Mouse (Mus musculus): ENCODE results near the gene Gm20696. TPM values are rescaled to one million over a fixed set of nuclear protein-coding genes. Genes with fewer than 3 reads are reported as not detected.

The Gm20696 gene
- polyA plus RNA-seq, 1 experiment from 2014 or later, result 6.0 TPM

- Histone ChIP-seq H3K9ac (ENCODE audit: low read depth, low read length) (no peak overlapping the region), H3K9me3 (ENCODE audit: control insufficient read depth, low read length) (no peaks in the 10 kb centered on the region), H3K36me3 (ENCODE audit: control insufficient read depth, insufficient read depth, low read length) (no peaks in the 10 kb centered on the region), H3K4me3 (ENCODE audit: low read depth, low read length) (no peak overlapping the region), H3K27me3 (ENCODE audit: control insufficient read depth, insufficient read depth, low read length) (no peaks in the 10 kb centered on the region), H3K27ac (ENCODE audit: low read depth, low read length) (no peak overlapping the region), H3K4me1 (replicated peaks; ENCODE audit: control insufficient read depth, insufficient read depth, low read length) (no peaks in the 10 kb centered on the region), H3K4me2 (replicated peaks; ENCODE audit: low read depth, low read length) (no peak overlapping the region)
- WGBS, result 80% methylated on average over 13 of the region's 13 CpGs
- ATAC-seq (ENCODE audit: low FRiP score) (no peak), DNase-seq (ENCODE audit: low spot score) (no peak)
These were observed 187.5 kb downstream of the Gm20696 start for GRCm38 (mm10) chr6:99478873-99479650.

GRCm38 (mm10) chr6:99475040-99475439 lies 191.6 kb downstream of the Gm20696 start:
- ATAC-seq (ENCODE audit: low FRiP score) (no peak), DNase-seq (ENCODE audit: low spot score) (no peak)
- Histone ChIP-seq H3K4me1 (replicated peaks; ENCODE audit: control insufficient read depth, insufficient read depth, low read length) (no peaks in the 10 kb centered on the region), H3K27me3 (ENCODE audit: control insufficient read depth, insufficient read depth, low read length) (no peaks in the 10 kb centered on the region), H3K27ac (ENCODE audit: low read depth, low read length) (no peak overlapping the region), H3K36me3 (ENCODE audit: control insufficient read depth, insufficient read depth, low read length) (no peaks in the 10 kb centered on the region), H3K4me2 (replicated peaks; ENCODE audit: low read depth, low read length) (no peak overlapping the region), H3K9ac (ENCODE audit: low read depth, low read length) (no peak overlapping the region), H3K9me3 (ENCODE audit: control insufficient read depth, low read length) (no peaks in the 10 kb centered on the region), H3K4me3 (ENCODE audit: low read depth, low read length) (no peak overlapping the region)
- 83% methylated on average over 9 of the region's 9 CpGs for WGBS

GRCm38 (mm10) chr6:99470906-99471305 lies 195.7 kb downstream of the Gm20696 start:
- H3K4me2 ChIP-seq (replicated peaks; ENCODE audit: low read depth, low read length), result no peak overlapping the region
- H3K4me1 ChIP-seq (replicated peaks; ENCODE audit: control insufficient read depth, insufficient read depth, low read length), result no peaks in the 10 kb centered on the region
- H3K4me3 ChIP-seq (ENCODE audit: low read depth, low read length), result no peak overlapping the region
- WGBS, result 86% methylated on average over 5 of the region's 5 CpGs
- DNase-seq (ENCODE audit: low spot score) (no peak), ATAC-seq (ENCODE audit: low FRiP score) (no peak)
- H3K36me3 ChIP-seq (ENCODE audit: control insufficient read depth, insufficient read depth, low read length), result no peaks in the 10 kb centered on the region
- no peak overlapping the region for H3K9ac ChIP-seq (ENCODE audit: low read depth, low read length)
- no peaks in the 10 kb centered on the region; the same call in 1 of the 2 replicates for H3K27me3 ChIP-seq (ENCODE audit: control insufficient read depth, insufficient read depth, low read length)
- H3K9me3 ChIP-seq (ENCODE audit: control insufficient read depth, low read length), result no peaks in the 10 kb centered on the region
- H3K27ac ChIP-seq (ENCODE audit: low read depth, low read length), result no peak overlapping the region

- H3K36me3 ChIP-seq (ENCODE audit: control insufficient read depth, insufficient read depth, low read length), result no peaks in the 10 kb centered on the region
- no peaks in the 10 kb centered on the region; the same call in 1 of the 2 replicates for H3K27me3 ChIP-seq (ENCODE audit: control insufficient read depth, insufficient read depth, low read length)
- no peak overlapping the region for H3K4me2 ChIP-seq (replicated peaks; ENCODE audit: low read depth, low read length)
- DNase-seq (ENCODE audit: low spot score) (no peak), ATAC-seq (ENCODE audit: low FRiP score) (no peak)
- H3K4me3 ChIP-seq (ENCODE audit: low read depth, low read length), result no peak overlapping the region
- no peak overlapping the region for H3K9ac ChIP-seq (ENCODE audit: low read depth, low read length)
- H3K4me1 ChIP-seq (replicated peaks; ENCODE audit: control insufficient read depth, insufficient read depth, low read length), result no peaks in the 10 kb centered on the region
- 78% methylated on average over 12 of the region's 12 CpGs for WGBS
- no peak overlapping the region for H3K27ac ChIP-seq (ENCODE audit: low read depth, low read length)
- H3K9me3 ChIP-seq (ENCODE audit: control insufficient read depth, low read length), result no peaks in the 10 kb centered on the region
These were observed 197.3 kb downstream of the Gm20696 start for GRCm38 (mm10) chr6:99469134-99469834.

- Histone ChIP-seq H3K4me2 (replicated peaks; ENCODE audit: low read depth, low read length) (no peak overlapping the region), H3K9me3 (ENCODE audit: control insufficient read depth, low read length) (no peaks in the 10 kb centered on the region), H3K27ac (ENCODE audit: low read depth, low read length) (no peak overlapping the region), H3K9ac (ENCODE audit: low read depth, low read length) (no peak overlapping the region), H3K36me3 (ENCODE audit: control insufficient read depth, insufficient read depth, low read length) (no peaks in the 10 kb centered on the region), H3K27me3 (ENCODE audit: control insufficient read depth, insufficient read depth, low read length) (no peaks in the 10 kb centered on the region; the same call in 1 of the 2 replicates), H3K4me3 (ENCODE audit: low read depth, low read length) (no peak overlapping the region), H3K4me1 (replicated peaks; ENCODE audit: control insufficient read depth, insufficient read depth, low read length) (no peaks in the 10 kb centered on the region)
- WGBS, result 55% methylated on average over 3 of the region's 3 CpGs
- peak; percentile 13 for DNase-seq (ENCODE audit: low spot score)
- no peak; the same call in 1 of the 2 replicates for ATAC-seq (ENCODE audit: low FRiP score)
These were observed 198.8 kb downstream of the Gm20696 start for GRCm38 (mm10) chr6:99467831-99468230.

- 34% methylated on average over 8 of the region's 8 CpGs for WGBS
- Histone ChIP-seq H3K9ac (ENCODE audit: low read depth, low read length) (no peak overlapping the region), H3K4me3 (ENCODE audit: low read depth, low read length) (no peak overlapping the region), H3K27ac (ENCODE audit: low read depth, low read length) (no peak overlapping the region), H3K4me2 (replicated peaks; ENCODE audit: low read depth, low read length) (no peak overlapping the region), H3K27me3 (ENCODE audit: control insufficient read depth, insufficient read depth, low read length) (no peaks in the 10 kb centered on the region; the same call in 1 of the 2 replicates), H3K4me1 (replicated peaks; ENCODE audit: control insufficient read depth, insufficient read depth, low read length) (no peaks in the 10 kb centered on the region), H3K9me3 (ENCODE audit: control insufficient read depth, low read length) (no peaks in the 10 kb centered on the region), H3K36me3 (ENCODE audit: control insufficient read depth, insufficient read depth, low read length) (no peaks in the 10 kb centered on the region)
- peak; percentile 51; the same call in 1 of the 2 replicates for ATAC-seq (ENCODE audit: low FRiP score)
- peak; percentile 23 for DNase-seq (ENCODE audit: low spot score)
These were observed 199.5 kb downstream of the Gm20696 start for GRCm38 (mm10) chr6:99467109-99467508.

- H3K4me1 ChIP-seq (replicated peaks; ENCODE audit: control insufficient read depth, insufficient read depth, low read length), result no peaks in the 10 kb centered on the region
- no peaks in the 10 kb centered on the region for H3K9me3 ChIP-seq (ENCODE audit: control insufficient read depth, low read length)
- H3K9ac ChIP-seq (ENCODE audit: low read depth, low read length), result no peak overlapping the region
- WGBS, result 90% methylated on average over 8 of the region's 8 CpGs
- ATAC-seq (ENCODE audit: low FRiP score) (no peak), DNase-seq (ENCODE audit: low spot score) (no peak)
- H3K27ac ChIP-seq (ENCODE audit: low read depth, low read length), result no peak overlapping the region
- H3K36me3 ChIP-seq (ENCODE audit: control insufficient read depth, insufficient read depth, low read length), result no peaks in the 10 kb centered on the region
- H3K4me3 ChIP-seq (ENCODE audit: low read depth, low read length), result no peak overlapping the region
- H3K27me3 ChIP-seq (ENCODE audit: control insufficient read depth, insufficient read depth, low read length), result no peaks in the 10 kb centered on the region; the same call in 1 of the 2 replicates
- no peak overlapping the region for H3K4me2 ChIP-seq (replicated peaks; ENCODE audit: low read depth, low read length)
These were observed 200.2 kb downstream of the Gm20696 start for GRCm38 (mm10) chr6:99466354-99466753.

- Histone ChIP-seq H3K4me2 (replicated peaks; ENCODE audit: low read depth, low read length) (no peak overlapping the region), H3K27ac (ENCODE audit: low read depth, low read length) (no peak overlapping the region), H3K9me3 (ENCODE audit: control insufficient read depth, low read length) (no peaks in the 10 kb centered on the region), H3K27me3 (ENCODE audit: control insufficient read depth, insufficient read depth, low read length) (no peaks in the 10 kb centered on the region; the same call in 1 of the 2 replicates), H3K36me3 (ENCODE audit: control insufficient read depth, insufficient read depth, low read length) (no peaks in the 10 kb centered on the region), H3K4me3 (ENCODE audit: low read depth, low read length) (no peak overlapping the region), H3K9ac (ENCODE audit: low read depth, low read length) (no peak overlapping the region), H3K4me1 (replicated peaks; ENCODE audit: control insufficient read depth, insufficient read depth, low read length) (no peaks in the 10 kb centered on the region)
- WGBS, result 86% methylated on average over 4 of the region's 4 CpGs
- ATAC-seq (ENCODE audit: low FRiP score), result no peak
- no peak for DNase-seq (ENCODE audit: low spot score)
These were observed 202.1 kb downstream of the Gm20696 start for GRCm38 (mm10) chr6:99464449-99464848.
